In genomic region chr6:127663263-127663662, GRCm38 (mm10) we compare ENCODE assay signal across 18 mouse cellular contexts.
A peak's percentile ranks its signal among the peaks of the same experiment; 100 is the strongest.
DNase-seq lines count a peak whose midpoint lies in the region; TF ChIP-seq lines count a peak whose summit lies in the region.
"Had no signal": no experiment of that assay in that cellular context is flagged by ENCODE, and none has a peak within 500 bp of the region (broad histone marks: within the 10 kb centered on the region; RNA-seq: fewer than 3 reads in every experiment).

No protein-coding gene starts in this region.

- no peak for TF ChIP-seq CTCF in brain, embryonic 14.5 days (IDR thresholded peaks at IDR 0.05; ENCODE audit: borderline replicate concordance, extremely low read depth, insufficient read depth, insufficient read length)

- DNase-seq in frontal cortex, adult 2 months (ENCODE audit: extremely low spot score in 1 of 2, low spot score in 1 of 2), result peak; percentile 65 to 88
- no peak for DNase-seq in frontal cortex, postnatal 10 days (ENCODE audit: low spot score in 2 of 2)
- DNase-seq in brain, embryonic 14.5 days (ENCODE audit: low read depth), result peak; percentile 46
- peak; percentile 73 to 88 for DNase-seq in left cerebral cortex, postnatal 14 days (ENCODE audit: low spot score in 2 of 2)
- peak; percentile 59 to 83 for DNase-seq in right cerebral cortex, postnatal 36 days (ENCODE audit: low spot score in 2 of 2)
- DNase-seq in B cell, adult 2 months, result no peak
- no peak for DNase-seq in Muller cell, postnatal 12 days (ENCODE audit: inconsistent ontology term)
- DNase-seq: cerebellum, adult 9-10 months; gastrocnemius, adult 2 months; heart, adult 11 months; heart, postnatal 36 days; kidney, adult 9 months; kidney, postnatal 36 days; liver; liver, postnatal 0 days; lung, postnatal 14 days; midbrain, embryonic 14.5 days; thymus, postnatal 36 days had no signal

- intact Hi-C loops in left cerebral cortex, postnatal 14 days (cut with DNase I), result loop anchor here (2.0 kb wide), 1 partner anchor 104 kb away; no protein-coding TSS in a partner anchor

- no peak for TF ChIP-seq POLR2A in brain, embryonic 14.5 days (IDR thresholded peaks at IDR 0.05; ENCODE audit: borderline replicate concordance, extremely low read depth, insufficient read depth, insufficient read length, poor library complexity, severe bottlenecking)

Comparison
In these comparisons a context has a peak if more than half of its experiments do, and no peak if none do; other contexts are left out.
1. DNase-seq: peak in frontal cortex, adult 2 months (2 of 2), brain, embryonic 14.5 days (single experiment), left cerebral cortex, postnatal 14 days (2 of 2) and right cerebral cortex, postnatal 36 days (2 of 2); none in frontal cortex, postnatal 10 days (0 of 2), B cell, adult 2 months (0 of 2) and Muller cell, postnatal 12 days (single experiment).